Mouse (Mus musculus) urinary bladder, postnatal 36 days (tissue): Measurements from ENCODE around the gene Tra2a.

Experiments
- DNase-seq, 2 experiments: peaks; one replicate each; pipeline ENCODE4 v3.0.0; 2022; ENCODE audit warnings: low spot score in 2 of 2, mixed read lengths in 1 of 2

Gene Tra2a

GRCm38 (mm10) chr6:49236331-49236730 lies 27.5 kb downstream of the Tra2a start:
- peak; percentile 100 for DNase-seq

- no peak for DNase-seq
These were observed 30.5 kb downstream of the Tra2a start for GRCm38 (mm10) chr6:49233356-49233755.

- peak in 1 of 2 experiments; percentile 22 for DNase-seq
These were observed 35.6 kb downstream of the Tra2a start for GRCm38 (mm10) chr6:49228126-49228679.

- DNase-seq: peak in 1 of 2 experiments; percentile 33
These were observed 36.6 kb downstream of the Tra2a start for GRCm38 (mm10) chr6:49227184-49227735.

GRCm38 (mm10) chr6:49225728-49226123 lies 38.1 kb downstream of the Tra2a start:
- no peak for DNase-seq

GRCm38 (mm10) chr6:49224923-49225727 lies 38.7 kb downstream of the Tra2a start:
- no peak for DNase-seq

GRCm38 (mm10) chr6:49221906-49222305 lies 41.9 kb downstream of the Tra2a start:
- no peak for DNase-seq

GRCm38 (mm10) chr6:49219920-49220604 lies 43.8 kb downstream of the Tra2a start:
- no peak for DNase-seq

- no peak for DNase-seq
These were observed 44.8 kb downstream of the Tra2a start for GRCm38 (mm10) chr6:49219001-49219560.

GRCm38 (mm10) chr6:49218275-49218802 lies 45.5 kb downstream of the Tra2a start:
- DNase-seq: no peak

GRCm38 (mm10) chr6:49217581-49218274 lies 46.1 kb downstream of the Tra2a start:
- DNase-seq: peak; percentile 65 to 74

GRCm38 (mm10) chr6:49216811-49217542 lies 46.9 kb downstream of the Tra2a start:
- DNase-seq: no peak

GRCm38 (mm10) chr6:49215748-49216585 lies 47.9 kb downstream of the Tra2a start:
- DNase-seq: peak in 1 of 2 experiments; percentile 9

GRCm38 (mm10) chr6:49214928-49215747 lies 48.7 kb downstream of the Tra2a start, which contains the start of gene Igf2bp3:
TSS of gene Igf2bp3 (minus strand) at chr6:49214957.
- DNase-seq: peak; percentile 48 to 57

GRCm38 (mm10) chr6:49214086-49214927 lies 49.5 kb downstream of the Tra2a start:
- peak; percentile 16 to 25 for DNase-seq

- peak; percentile 14 to 28 for DNase-seq
These were observed 50.2 kb downstream of the Tra2a start for GRCm38 (mm10) chr6:49213581-49214085.

- peak in 1 of 2 experiments; percentile 3 for DNase-seq
These were observed 50.8 kb downstream of the Tra2a start for GRCm38 (mm10) chr6:49212931-49213580.
